Mouse (Mus musculus): Measurements from ENCODE around the gene Rtn1. TPM values are rescaled to one million over a fixed set of nuclear protein-coding genes. Genes with fewer than 3 reads are reported as not detected.

Rtn1 gene
- total RNA-seq, 1 experiment from 2014 or later = not detected

Other genes starting within 250 kb of the Rtn1 start
- not detected in 2 replicates for gene Ccdc175, start 224.0 kb downstream of the Rtn1 start, total RNA-seq (2017)
- gene Lrrc9, start 32.8 kb upstream of the Rtn1 start, total RNA-seq (2017) = 1.6 and 2.1 TPM in 2 replicates
- gene Pcnx4, start 127.3 kb upstream of the Rtn1 start, total RNA-seq (2017) = 3.4 and 5.0 TPM in 2 replicates
- not detected in 2 replicates for gene Gm4756, start 240.6 kb upstream of the Rtn1 start, total RNA-seq (2017)